In the genomic region with DNA sequence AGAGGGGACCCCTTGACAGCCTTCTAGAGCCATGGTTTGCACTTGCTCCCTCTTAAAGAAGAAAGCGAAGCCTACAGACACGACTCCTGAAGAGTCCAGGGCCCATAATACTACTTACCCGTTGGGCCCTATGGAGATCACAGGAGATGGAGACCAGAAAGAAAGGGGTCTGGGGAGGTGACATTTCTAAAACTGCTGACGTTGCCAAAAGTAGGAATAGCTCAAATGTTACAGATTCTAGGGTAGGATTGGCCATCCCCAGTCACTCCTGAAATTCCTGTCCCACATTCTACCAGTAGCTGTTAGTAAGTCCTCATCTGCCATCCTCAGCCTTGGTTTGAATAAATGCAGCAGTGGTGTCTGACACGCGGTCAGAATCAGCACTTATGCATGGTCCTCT, we compare ENCODE assay signal across 27 mouse cellular contexts.
"Had no signal": no experiment of that assay in that cellular context is flagged by ENCODE, and none has a peak within 500 bp of the region (broad histone marks: within the 10 kb centered on the region; RNA-seq: fewer than 3 reads in every experiment).

No protein-coding gene starts in this region.

- DNase-seq: gastrocnemius, adult 2 months; gastrocnemius, postnatal 10 days; gastrocnemius, postnatal 25 days; heart, adult 18-20 months; heart, postnatal 10 days; heart, postnatal 4 days; kidney, adult 2 months; kidney, adult 9 months; kidney, postnatal 14 days; kidney, postnatal 36 days; layer of hippocampus, postnatal 36 days; left cerebral cortex, postnatal 4 days had no signal

- H3K4me1 ChIP-seq: hindbrain, embryonic 10.5 days; hindbrain, embryonic 12.5 days; intestine, embryonic 15.5 days; kidney, embryonic 15.5 days; liver, embryonic 12.5 days had no signal

- H3K9me3 ChIP-seq: heart, embryonic 10.5 days; heart, embryonic 12.5 days; hindbrain, embryonic 10.5 days; hindbrain, embryonic 12.5 days; intestine, embryonic 15.5 days; kidney, embryonic 15.5 days; limb, embryonic 13.5 days; limb, embryonic 15.5 days; liver, embryonic 12.5 days had no signal

- H3K4me2 ChIP-seq: heart, embryonic 12.5 days; hindbrain, embryonic 12.5 days; hindbrain, embryonic 14.5 days; intestine, embryonic 15.5 days; kidney, embryonic 15.5 days; limb, embryonic 13.5 days; limb, embryonic 15.5 days; liver, embryonic 12.5 days had no signal

- H3K36me3 ChIP-seq: hindbrain, embryonic 10.5 days; hindbrain, embryonic 12.5 days; intestine, embryonic 15.5 days; kidney, embryonic 15.5 days; limb, embryonic 13.5 days; limb, embryonic 15.5 days; liver, embryonic 12.5 days had no signal

- H3K9ac ChIP-seq: heart, embryonic 12.5 days; hindbrain, embryonic 12.5 days; hindbrain, embryonic 14.5 days; intestine, embryonic 15.5 days; kidney, embryonic 15.5 days; limb, embryonic 13.5 days; limb, embryonic 15.5 days; liver, embryonic 12.5 days; liver, embryonic 14.5 days had no signal

- H3K4me3 ChIP-seq: gastrocnemius, adult 2 months; heart, embryonic 10.5 days; heart, embryonic 12.5 days; hindbrain, embryonic 10.5 days; hindbrain, embryonic 12.5 days; intestine, embryonic 15.5 days; kidney, embryonic 15.5 days; limb, embryonic 13.5 days; limb, embryonic 15.5 days; liver, embryonic 12.5 days had no signal

- H3K27ac ChIP-seq: gastrocnemius, adult 2 months; heart, embryonic 10.5 days; hindbrain, embryonic 10.5 days; hindbrain, embryonic 12.5 days; intestine, embryonic 15.5 days; kidney, embryonic 15.5 days; kidney, postnatal 0 days; limb, embryonic 13.5 days; limb, embryonic 15.5 days; liver, embryonic 12.5 days; liver, embryonic 14.5 days had no signal

- ATAC-seq: hindbrain, embryonic 16.5 days; inflammation-experienced regulatory T-cells, adult 6 months; intestine, embryonic 15.5 days; intestine, postnatal 0 days; liver, embryonic 12.5 days had no signal

- H3K27me3 ChIP-seq: heart, embryonic 12.5 days; hindbrain, embryonic 12.5 days; intestine, embryonic 15.5 days; kidney, embryonic 15.5 days; limb, embryonic 13.5 days; limb, embryonic 15.5 days; liver, embryonic 12.5 days had no signal
